Mouse (Mus musculus) thymus, postnatal 4 days (tissue): ENCODE measurements around the gene 4930467E23Rik.
A peak's percentile ranks its signal among the peaks of the same experiment; 100 is the strongest.
"Not testable (repeated sequence)": the region's sequence is repeated elsewhere in the genome, so short reads cannot be mapped to it uniquely, and the experiment has no call there.

Experiments
- DNase-seq: peaks from one replicate; pipeline ENCODE4 v3.0.0; 2021

4930467E23Rik gene

DNA sequence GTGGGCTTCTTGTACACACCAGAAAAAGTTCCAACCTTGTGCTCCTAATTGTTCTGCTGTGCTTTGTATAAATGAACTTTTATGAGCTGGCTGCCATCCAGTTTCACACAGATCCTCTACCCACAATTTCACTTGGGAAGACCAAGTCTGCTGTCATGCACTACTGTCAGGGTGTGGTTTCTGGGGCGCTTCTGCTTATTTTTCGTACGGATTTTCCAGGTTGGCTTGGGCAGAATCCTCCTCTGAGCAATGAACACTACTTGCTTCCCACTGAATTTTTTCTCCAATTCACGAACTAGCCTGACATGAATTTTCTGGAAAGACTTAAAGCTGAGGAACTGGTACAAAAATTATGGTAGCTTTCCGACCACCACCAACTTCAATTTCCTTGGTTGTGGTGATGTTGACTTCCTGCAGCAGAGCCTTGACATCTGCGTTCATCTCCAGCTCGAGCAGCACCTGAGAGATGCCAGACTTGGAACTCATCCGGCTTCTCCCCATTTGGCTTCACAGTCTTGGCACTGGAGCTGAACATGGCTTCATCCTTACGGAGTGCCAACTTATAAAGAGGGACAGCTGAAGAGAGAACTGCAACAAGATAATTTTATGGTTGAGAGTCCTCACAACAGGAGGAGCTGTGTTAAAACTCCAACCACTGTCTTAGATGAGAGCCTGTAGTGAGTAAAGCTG, 18.1 kb upstream of the 4930467E23Rik start:
- DNase-seq, result not testable (repeated sequence)

- not testable (repeated sequence) for DNase-seq
Observed at GRCm38 (mm10) chr8:19712227-19712750, 17.1 kb upstream of the 4930467E23Rik start.

DNA sequence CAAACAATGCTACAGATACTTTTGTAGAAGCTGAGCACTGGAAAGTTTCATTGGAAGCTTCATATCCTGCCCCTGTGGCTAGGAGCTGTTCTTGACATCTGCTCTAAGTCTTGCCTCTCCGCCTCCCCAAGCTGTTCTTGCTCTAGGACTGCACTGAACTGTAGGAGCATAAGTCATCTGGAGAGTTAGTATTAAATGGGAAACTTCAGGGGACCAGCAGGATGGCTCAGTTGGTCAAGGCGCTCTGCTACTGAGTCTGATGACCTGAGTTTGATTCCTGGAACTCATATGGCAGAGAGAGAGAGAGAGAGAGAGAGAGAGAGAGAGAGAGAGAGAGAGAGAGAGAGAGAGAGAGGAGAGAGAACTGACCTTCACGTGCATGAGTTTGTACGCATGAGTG, 16.6 kb upstream of the 4930467E23Rik start:
- DNase-seq, result not testable (repeated sequence)

DNA sequence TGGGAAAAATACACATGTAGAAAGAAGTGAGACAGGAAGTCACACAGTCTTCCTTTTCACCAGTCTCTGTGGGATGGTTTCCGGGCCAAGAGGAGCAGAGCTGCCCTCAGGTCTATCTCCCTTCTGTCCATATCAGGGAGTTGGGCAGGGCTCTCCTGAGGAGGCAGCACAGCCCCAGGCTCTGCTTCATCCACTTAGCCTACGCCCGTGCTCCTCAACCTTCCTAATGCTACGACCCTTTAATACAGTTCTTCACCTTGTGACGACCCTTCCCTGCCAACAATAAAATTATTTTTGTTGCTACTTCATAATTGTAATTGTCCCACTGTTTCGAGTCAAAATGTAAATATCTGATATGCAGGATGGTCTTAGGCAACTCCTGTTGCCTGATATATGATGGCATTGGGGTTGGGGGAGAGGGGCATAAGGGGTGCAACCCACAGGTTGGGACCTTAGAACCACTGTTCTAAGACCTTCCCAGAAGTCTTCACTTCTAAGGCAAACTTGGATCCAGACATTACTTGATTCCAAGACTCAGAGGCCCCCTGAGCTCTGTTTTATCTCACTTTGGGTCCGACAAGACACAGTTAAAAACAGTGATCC, 16.0 kb upstream of the 4930467E23Rik start:
- peak; percentile 30 for DNase-seq

DNA sequence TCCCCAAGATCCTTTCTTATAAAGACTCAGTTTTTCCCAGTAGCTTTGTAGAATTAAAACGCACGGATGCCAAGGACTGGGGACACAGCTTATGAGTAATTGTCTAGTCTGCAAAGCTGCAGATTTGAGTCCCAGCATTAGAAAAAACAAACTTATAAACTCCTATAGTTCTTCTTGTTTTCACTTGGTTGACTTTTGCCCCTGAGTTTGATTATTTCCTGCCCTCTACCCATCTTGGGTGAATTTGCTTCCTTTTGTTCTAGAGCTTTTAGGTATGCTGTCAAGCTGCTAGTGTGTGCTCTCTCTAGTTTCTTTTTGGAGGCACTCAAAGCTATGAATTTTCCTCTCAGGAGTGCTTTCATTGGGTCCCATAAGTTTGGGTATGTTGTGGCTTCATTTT, 14.9 kb upstream of the 4930467E23Rik start:
- DNase-seq, result not testable (repeated sequence)

GRCm38 (mm10) chr8:19715266-19715665, 14.1 kb upstream of the 4930467E23Rik start:
- DNase-seq, result not testable (repeated sequence)

GRCm38 (mm10) chr8:19717851-19718250, 11.5 kb upstream of the 4930467E23Rik start:
- not testable (repeated sequence) for DNase-seq

GRCm38 (mm10) chr8:19719513-19719912, 9.9 kb upstream of the 4930467E23Rik start:
- not testable (repeated sequence) for DNase-seq

DNA sequence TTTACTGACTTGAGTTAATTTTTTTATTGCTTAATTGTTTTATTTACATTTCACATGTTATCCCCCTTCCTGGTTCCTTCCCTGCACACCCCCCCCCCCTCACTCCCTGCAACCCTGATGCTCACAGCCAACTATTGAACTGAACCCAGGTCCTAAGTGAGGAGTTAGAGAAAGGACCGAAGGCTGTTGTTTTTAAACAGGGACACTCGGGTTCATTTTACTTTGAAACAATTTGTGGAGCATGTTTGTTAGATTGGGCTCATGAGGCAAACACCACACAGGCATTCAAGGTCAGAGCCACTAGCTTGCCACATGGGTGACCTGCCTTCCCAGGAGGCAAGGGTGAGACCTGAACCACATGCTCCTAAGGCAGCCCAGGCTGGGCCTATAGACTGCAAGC, 4.5 kb upstream of the 4930467E23Rik start:
- DNase-seq, result not testable (repeated sequence)

DNA sequence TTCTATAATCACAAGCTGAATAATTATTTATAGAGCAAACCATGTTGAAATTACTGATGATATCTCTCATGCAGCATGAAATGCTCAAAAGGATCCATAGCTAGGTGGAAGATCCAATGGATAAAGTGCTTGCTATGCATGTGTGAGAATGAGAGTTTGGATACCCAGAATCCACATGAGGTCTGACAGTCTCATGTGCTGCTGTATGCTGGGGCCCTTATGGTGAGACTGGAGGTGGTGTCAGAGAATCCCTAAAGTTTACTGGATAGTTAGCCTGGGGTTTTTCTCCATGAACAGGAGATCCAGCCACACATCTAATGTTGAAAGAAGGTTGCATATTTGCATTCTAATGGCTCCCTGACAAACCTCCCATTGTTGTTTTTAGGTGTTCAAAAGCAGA, 22.4 kb downstream of the 4930467E23Rik start:
- not testable (repeated sequence) for DNase-seq

GRCm38 (mm10) chr8:19754178-19754577, 24.8 kb downstream of the 4930467E23Rik start:
- not testable (repeated sequence) for DNase-seq

DNA sequence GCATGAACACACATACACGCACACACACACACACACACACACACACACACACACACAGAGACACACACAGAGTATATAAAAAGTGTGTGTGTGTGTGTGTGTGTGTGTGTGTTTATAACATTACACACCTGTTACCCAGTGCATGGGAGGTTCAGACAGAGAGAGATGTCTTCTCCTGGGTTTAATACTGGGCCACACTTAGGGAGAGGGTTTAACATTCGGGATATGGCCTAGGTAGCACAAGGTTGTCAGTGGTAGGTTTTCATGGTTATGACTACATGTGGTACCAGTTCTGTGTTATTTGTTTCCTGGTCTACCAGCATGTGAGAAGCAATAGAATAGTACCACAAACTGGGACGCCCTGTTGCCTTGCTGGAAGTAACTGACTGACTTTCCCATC, 25.6 kb downstream of the 4930467E23Rik start:
- DNase-seq, result not testable (repeated sequence)

GRCm38 (mm10) chr8:19761660-19762059, 32.3 kb downstream of the 4930467E23Rik start:
- not testable (repeated sequence) for DNase-seq

- not testable (repeated sequence) for DNase-seq
Observed at GRCm38 (mm10) chr8:19762860-19763592, 33.6 kb downstream of the 4930467E23Rik start.

- DNase-seq, result peak; percentile 28
Observed at GRCm38 (mm10) chr8:19765531-19765930, 36.2 kb downstream of the 4930467E23Rik start.

GRCm38 (mm10) chr8:19773461-19773860, 44.1 kb downstream of the 4930467E23Rik start:
- not testable (repeated sequence) for DNase-seq

- not testable (repeated sequence) for DNase-seq
Observed at GRCm38 (mm10) chr8:19776311-19776710, 46.9 kb downstream of the 4930467E23Rik start.

GRCm38 (mm10) chr8:19777500-19777899, 48.1 kb downstream of the 4930467E23Rik start:
- not testable (repeated sequence) for DNase-seq

DNA sequence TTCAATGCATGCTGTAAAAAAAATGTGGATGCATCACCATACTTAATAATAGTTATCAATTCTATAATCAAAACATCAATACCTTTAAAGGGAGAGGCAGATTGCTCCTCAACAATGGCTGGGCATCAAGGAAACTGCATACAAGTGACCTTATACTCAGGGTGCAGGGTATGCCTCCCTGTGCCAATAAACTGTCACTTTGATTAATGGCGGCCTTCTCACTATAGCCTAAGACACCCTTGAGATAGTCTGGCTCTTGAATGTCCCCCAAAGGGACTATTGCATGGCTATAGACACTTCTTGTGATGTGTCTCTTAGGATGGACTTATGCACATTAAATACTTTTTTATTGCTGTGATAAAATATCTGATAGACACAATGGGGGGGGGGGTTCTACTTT, 48.8 kb downstream of the 4930467E23Rik start:
- DNase-seq, result not testable (repeated sequence)

DNA sequence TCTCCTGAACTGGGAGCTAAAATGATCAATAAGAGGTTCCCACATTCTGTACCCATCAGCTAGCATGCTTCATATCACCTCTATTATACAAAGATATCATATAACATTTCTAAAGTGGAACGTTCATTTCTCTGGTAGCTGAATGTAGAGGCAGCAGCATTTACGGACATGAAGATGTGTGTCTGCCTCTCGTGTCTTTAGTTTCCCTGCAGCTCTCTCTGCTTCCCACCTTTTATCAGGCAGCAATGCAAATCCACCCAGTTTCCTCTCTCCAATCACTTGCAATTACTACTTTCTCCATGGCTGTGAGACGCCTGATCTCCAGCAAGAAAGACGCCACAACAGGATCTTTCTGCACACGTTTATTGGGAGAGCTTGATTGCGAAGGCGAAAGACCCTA, 49.5 kb downstream of the 4930467E23Rik start:
- DNase-seq, result not testable (repeated sequence)

- not testable (repeated sequence) for DNase-seq
Observed at GRCm38 (mm10) chr8:19780212-19780611, 50.8 kb downstream of the 4930467E23Rik start.

- DNase-seq, result not testable (repeated sequence)
Observed at GRCm38 (mm10) chr8:19780658-19781057, 51.3 kb downstream of the 4930467E23Rik start.
